Mouse (Mus musculus) thymus, postnatal 10 days (tissue): ENCODE measurements at regions not wholly inside any gene's neighbourhood (a gene's known extent, or its start where the extent isn't known, plus 50 kb on each side); places are given as distances from the start of the nearest gene placed in this dataset.

Experiments
- DNase-seq, 2 experiments: peaks; one replicate each; pipeline ENCODE4 v3.0.0; 2021; ENCODE audit warnings: low spot score in 2 of 2

GRCm38 (mm10) chr16:31598409-31598988 is 64.7 kb upstream of the Dlg1 start:
- DNase-seq, result no peak

GRCm38 (mm10) chr16:31598989-31599421 is 64.2 kb upstream of the Dlg1 start:
- DNase-seq, result no peak

- DNase-seq, result no peak
Observed at GRCm38 (mm10) chr16:31601278-31601677, 62.0 kb upstream of the Dlg1 start.

- DNase-seq, result no peak
Observed at GRCm38 (mm10) chr16:31603185-31603584, 60.1 kb upstream of the Dlg1 start.

- no peak for DNase-seq
Observed at GRCm38 (mm10) chr16:31606389-31607177, 56.7 kb upstream of the Dlg1 start.

GRCm38 (mm10) chr16:31608964-31609363 is 54.3 kb upstream of the Dlg1 start:
- no peak for DNase-seq

- no peak for DNase-seq
Observed at GRCm38 (mm10) chr16:31609394-31610172, 53.7 kb upstream of the Dlg1 start.
